8 mouse cellular contexts compared by ENCODE assay signal in genomic region chr12:65075085-65075732, GRCm38 (mm10). TPM values are rescaled to one million over a fixed set of nuclear protein-coding genes. Genes with fewer than 3 reads are reported as not detected.
DNase-seq lines count a peak whose midpoint lies in the region; ATAC-seq and TF ChIP-seq lines count a peak whose summit lies in the region.

Gene Fancm (plus strand): TSS chr12:65075603.

- TF ChIP-seq EP300 in lung, postnatal 0 days (IDR thresholded peaks at IDR 0.05): peak; percentile 44; the same call in 1 of the 2 replicates

- TF ChIP-seq CTCF in lung, postnatal 0 days (IDR thresholded peaks at IDR 0.05): no peak

- no peaks in the 10 kb centered on the region for H3K9me3 ChIP-seq in hindbrain, embryonic 10.5 days
- no peaks in the 10 kb centered on the region for H3K9me3 ChIP-seq in lung, postnatal 0 days (ENCODE audit: low read length)

- peak within 1 kb of the TSS; percentile 80 for H3K4me2 ChIP-seq in lung, postnatal 0 days (replicated peaks; ENCODE audit: low read depth, low read length)

- H3K4me3 ChIP-seq in hindbrain, embryonic 10.5 days: peak within 1 kb of the TSS; percentile 93
- peak within 1 kb of the TSS; percentile 75 for H3K4me3 ChIP-seq in lung, postnatal 0 days (ENCODE audit: low read depth, low read length)

- no peaks in the 10 kb centered on the region for H3K27me3 ChIP-seq in hindbrain, embryonic 10.5 days (ENCODE audit: insufficient read depth, poor library complexity, severe bottlenecking)
- no peaks in the 10 kb centered on the region for H3K27me3 ChIP-seq in lung, postnatal 0 days (replicated peaks; ENCODE audit: insufficient read depth, low read length)

- peak; percentile 64 for ATAC-seq in frontal cortex, adult (ENCODE audit: low TSS enrichment)
- ATAC-seq in lung, postnatal 0 days: peak; percentile 49

- peaks cover 33% of the 10 kb centered on the region for H3K36me3 ChIP-seq in hindbrain, embryonic 10.5 days
- H3K36me3 ChIP-seq in lung, postnatal 0 days (ENCODE audit: insufficient read depth, low read length): no peaks in the 10 kb centered on the region

- H3K9ac ChIP-seq in lung, postnatal 0 days (replicated peaks; ENCODE audit: low read depth): peak within 1 kb of the TSS; percentile 86

- H3K4me1 ChIP-seq in hindbrain, embryonic 10.5 days (replicated peaks): peaks cover 36% of the 10 kb centered on the region
- no peaks in the 10 kb centered on the region for H3K4me1 ChIP-seq in lung, postnatal 0 days (ENCODE audit: insufficient read depth, low read depth, low read length)

- WGBS in hindbrain, embryonic 10.5 days: 2% methylated on average over 39 of the region's 39 CpGs
- 2% methylated on average over 39 of the region's 39 CpGs for WGBS in lung, postnatal 0 days

- peak within 1 kb of the TSS; percentile 98 for H3K27ac ChIP-seq in hindbrain, embryonic 10.5 days
- peak within 1 kb of the TSS; percentile 89 for H3K27ac ChIP-seq in lung, postnatal 0 days (ENCODE audit: low read length)

- DNase-seq in MN1 (ENCODE audit: low spot score): peak; percentile 96
- DNase-seq in cerebellum, adult 9-10 months: peak; percentile 91
- peak; percentile 90 for DNase-seq in hindbrain, embryonic 10.5 days (ENCODE audit: low spot score)
- DNase-seq in layer of hippocampus, adult 9-11 months: peak; percentile 91
- DNase-seq in lung, postnatal 0 days (ENCODE audit: low spot score): peak; percentile 96
- peak; percentile 79 for DNase-seq in ovary, postnatal 14 days (ENCODE audit: low spot score)
- peak; percentile 92 for DNase-seq in thymus, postnatal 14 days

RNA-seq across cellular contexts. Expression of gene Fancm, which starts in this region (rescaled TPM):
- polyA plus RNA-seq in hindbrain, embryonic 10.5 days (2016; fragmentation: Nextera tagmentation; extraction: Ambion mirVana): 9.3 and 11.0 TPM in 2 replicates
- 3.7 and 4.1 TPM in 2 replicates for polyA plus RNA-seq in lung, postnatal 0 days (2015; fragmentation: Nextera tagmentation; extraction: Ambion mirVana)

Comparison
In these comparisons a context has a peak if more than half of its experiments do, and no peak if none do; other contexts are left out.
1. Peak in every context shown above with its lines: DNase-seq, ATAC-seq, H3K4me3 ChIP-seq and H3K27ac ChIP-seq.